Mouse (Mus musculus): Measurements from ENCODE around the gene Zfp57. TPM values are rescaled to one million over a fixed set of nuclear protein-coding genes. Genes with fewer than 3 reads are reported as not detected.

Zfp57 gene
- polyA plus RNA-seq (2012; ENCODE audit: low replicate concordance) = 0.12 and 0.82 TPM in 2 replicates

DNA sequence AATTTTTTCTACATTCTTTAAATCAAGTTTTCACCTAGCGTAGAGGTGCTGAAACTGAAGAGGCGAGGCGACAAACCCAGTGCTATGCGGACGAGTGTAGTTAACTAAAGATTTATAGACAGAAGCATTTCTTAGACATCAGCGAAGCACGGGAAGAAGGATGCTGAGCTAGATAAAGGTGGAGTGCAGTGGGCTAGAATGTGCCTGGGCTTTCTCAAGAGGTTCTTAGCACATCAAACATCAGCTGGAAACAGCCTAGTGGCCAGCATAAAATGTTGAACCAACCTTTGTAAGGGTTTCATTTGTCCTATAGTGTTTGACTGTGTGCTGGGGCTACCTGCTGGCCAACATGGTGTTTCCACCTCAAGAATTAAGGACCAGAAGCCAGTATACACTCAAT lies at the start of gene Zfp57:
Gene Zfp57, plus strand, starts transcription at position 301 of the 400 bp plus-strand sequence.

DNA sequence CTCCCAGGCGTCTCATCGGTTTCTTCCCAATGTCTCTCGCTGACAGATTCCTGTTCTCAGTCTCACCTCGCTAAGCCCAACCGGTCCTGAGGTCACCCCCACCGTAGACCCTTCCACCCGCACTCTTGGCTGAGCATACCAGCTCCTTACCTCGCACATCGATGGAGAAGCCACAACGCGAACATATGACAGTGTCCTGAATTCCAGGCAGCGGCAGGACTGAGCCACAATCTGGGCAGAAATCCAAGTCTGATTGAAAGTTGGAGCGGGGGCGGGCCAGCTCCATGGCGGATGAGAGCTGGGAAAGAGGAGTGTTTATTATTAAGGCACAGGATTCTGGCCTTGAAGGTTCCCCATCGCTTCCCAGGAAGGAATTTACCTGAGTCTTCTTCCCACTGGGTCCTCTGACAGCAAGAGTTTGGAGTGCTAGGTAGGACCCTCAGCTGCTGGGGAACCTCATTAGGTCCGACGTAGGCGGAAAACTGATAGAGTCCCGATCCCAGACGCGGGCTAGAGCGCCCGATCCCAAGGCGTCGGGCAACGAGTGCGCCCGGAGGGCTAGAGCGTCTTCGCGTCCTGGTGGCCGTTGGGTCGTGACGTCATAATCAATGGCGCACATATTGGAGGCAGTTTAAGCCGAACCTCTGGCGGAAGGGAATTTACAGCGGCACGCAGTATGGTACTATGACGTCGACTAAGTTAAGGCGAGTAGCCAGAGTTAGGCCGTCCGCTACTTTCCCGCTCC lies 42.8 kb upstream of the Zfp57 start, which contains the start of the genes Znrd1 and Znrd1as:
Gene Znrd1, minus strand, starts transcription at position 561 of the 745 bp plus-strand sequence.
Gene Znrd1as, plus strand, starts transcription at position 594 of the 745 bp plus-strand sequence.

DNA sequence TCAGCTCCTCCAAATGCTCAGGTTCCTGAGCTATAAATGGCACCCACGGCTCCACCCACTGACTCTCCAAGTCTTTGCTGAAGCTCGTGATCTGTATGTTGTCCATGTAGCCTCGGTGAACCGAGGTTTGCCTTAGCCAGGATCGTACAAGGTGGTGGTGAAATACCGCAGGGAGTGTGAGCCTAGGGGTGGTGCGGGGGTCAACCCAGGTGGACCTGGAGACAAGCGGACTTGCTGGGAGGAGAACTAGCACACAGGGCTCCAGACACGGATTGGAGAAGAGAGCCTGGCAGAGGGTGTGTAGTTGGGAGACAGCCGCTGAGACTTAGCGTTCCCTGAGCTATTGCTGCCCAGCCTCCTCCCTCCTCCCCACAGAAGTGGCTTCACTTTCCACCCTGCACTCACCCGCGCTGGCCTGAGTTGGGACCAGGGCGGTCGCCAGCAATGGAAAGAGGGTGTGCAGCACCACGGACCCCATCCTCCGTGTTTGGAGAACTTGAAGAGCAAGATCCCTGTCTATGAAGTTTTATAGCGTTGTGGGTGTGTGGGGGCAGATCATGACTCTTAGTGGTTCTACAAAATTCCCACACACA lies 19.6 kb upstream of the Zfp57 start, which contains the start of gene 2410137M14Rik:
Gene 2410137M14Rik, minus strand, starts transcription at position 17 of the 593 bp plus-strand sequence.

DNA sequence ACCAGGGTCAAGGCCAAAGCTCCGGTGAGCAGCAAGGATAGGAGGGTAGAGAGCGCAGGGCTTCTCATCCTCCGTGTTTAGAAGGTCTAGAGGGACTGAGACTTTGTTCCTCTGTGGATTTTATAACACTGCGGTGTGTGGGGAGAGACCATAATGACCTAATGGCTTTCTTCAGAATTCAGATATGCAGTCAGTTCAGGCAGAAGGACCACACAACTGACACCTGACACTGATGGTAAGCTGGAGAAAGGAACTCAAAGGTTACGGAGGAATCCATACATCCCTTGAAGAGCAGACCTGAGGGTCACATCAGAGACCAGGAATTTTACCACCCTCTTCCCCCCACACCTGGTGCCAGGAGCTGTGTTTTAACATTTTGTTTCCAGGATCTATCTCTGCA lies 11.5 kb upstream of the Zfp57 start, which contains the start of gene H2-M5:
Gene H2-M5, minus strand, starts transcription at position 101 of the 400 bp plus-strand sequence.

DNA sequence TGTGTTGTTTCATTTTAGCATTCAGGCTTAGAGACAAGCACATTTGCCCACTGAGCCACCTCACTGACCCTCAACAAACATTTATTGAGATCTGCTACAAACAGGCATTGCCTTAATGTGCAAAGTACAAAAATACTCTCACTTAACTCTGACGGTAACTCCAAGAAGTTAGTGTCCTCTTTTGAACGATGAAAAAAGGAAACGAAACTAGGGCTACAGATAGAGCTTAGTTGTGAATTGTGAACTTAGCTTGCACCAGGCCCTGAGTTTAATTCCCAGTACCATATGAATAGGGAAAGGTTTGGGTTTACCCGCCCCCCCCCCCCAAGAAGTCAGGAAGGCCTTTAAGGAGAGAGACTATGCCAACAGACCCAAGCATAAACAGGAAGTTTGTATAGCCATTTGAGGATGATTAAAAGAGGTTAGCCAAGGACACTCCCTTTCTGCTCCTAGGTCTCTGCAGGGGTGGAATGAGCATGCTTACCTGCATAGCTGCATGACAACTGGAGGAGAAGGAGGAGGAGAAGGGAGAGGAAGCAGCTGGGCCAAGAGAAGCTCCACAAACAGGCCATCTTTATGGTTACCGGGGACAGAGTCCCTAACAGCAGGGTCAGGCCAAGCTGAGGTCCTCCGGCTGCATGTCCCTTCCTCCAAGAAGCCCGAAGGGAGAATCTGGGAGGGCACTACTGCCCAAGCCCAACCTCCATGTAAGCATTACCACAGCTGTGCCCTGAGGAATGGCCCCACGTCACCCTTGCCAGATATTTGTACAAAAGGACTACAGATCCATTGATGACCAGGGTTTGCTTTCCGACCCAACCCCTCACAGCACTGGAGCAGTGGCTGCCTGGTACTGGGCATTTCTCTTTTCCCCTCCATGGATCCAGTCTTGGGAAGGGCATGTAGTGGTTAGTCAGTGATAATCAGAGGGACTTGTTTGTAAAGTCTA lies 21.9 kb downstream of the Zfp57 start, which contains the start of gene Mog:
Gene Mog, minus strand, starts transcription at position 771 of the 949 bp plus-strand sequence.

DNA sequence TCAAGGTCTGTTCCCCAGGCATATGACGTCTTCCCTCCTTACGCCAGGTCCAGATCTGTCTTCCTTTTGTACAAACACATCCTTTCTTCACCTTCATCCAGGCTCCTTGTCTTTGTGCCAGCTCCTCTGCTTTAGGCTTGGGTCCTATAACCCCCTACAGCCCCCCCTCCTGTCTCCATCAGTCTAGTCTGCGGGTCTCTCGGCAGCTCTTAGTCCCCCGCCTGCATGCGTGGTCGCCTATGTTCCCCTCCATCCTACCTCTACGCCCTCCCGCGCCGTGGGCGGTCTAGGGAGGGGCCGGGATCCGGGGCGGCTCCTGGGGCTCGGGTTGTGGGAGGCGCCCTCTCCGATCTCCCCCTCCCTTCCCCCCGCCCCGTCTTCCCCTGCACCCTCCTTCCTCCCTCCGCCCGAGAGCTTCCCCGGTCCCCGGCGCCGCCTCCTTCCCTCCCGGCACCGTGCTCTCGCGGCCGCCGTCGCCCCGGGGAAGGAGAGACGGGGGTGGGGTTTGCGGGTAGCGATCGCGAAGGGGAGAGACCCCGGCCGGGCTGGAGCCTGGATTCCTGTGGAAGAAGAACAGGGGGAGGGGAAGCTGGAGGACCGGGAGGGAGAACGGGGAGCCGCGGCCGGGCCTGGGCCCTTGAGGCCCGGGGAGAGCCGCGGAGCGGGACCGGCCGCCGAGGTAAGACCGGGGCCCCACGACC lies 44.8 kb downstream of the Zfp57 start, which contains the start of gene Gabbr1:
Gene Gabbr1, plus strand, starts transcription at position 356 of the 701 bp plus-strand sequence.

Other genes with a start within 250 kb of the Zfp57 start
- not detected in 2 replicates for gene H2-M10.5, start 228.3 kb upstream of the Zfp57 start, polyA plus RNA-seq (2012; ENCODE audit: low replicate concordance)
- not detected in 2 replicates for gene H2-M10.6, start 189.0 kb upstream of the Zfp57 start, polyA plus RNA-seq (2012; ENCODE audit: low replicate concordance)
- 19.6 and 19.7 TPM in 2 replicates for gene Trim26, start 164.0 kb upstream of the Zfp57 start, polyA plus RNA-seq (2012; ENCODE audit: low replicate concordance)
- gene Trim15, start 134.0 kb upstream of the Zfp57 start, polyA plus RNA-seq (2012; ENCODE audit: low replicate concordance) = 0.34 and 0.50 TPM in 2 replicates
- gene Trim10, start 131.6 kb upstream of the Zfp57 start, polyA plus RNA-seq (2012; ENCODE audit: low replicate concordance) = 9.5 and 47.5 TPM in 2 replicates
- not detected in 2 replicates for gene Trim40, start 111.0 kb upstream of the Zfp57 start, polyA plus RNA-seq (2012; ENCODE audit: low replicate concordance)
- gene Trim31, start 103.0 kb upstream of the Zfp57 start, polyA plus RNA-seq (2012; ENCODE audit: low replicate concordance) = not detected in 2 replicates
- 0.11 TPM in 1 of 2 replicates, not detected in the other for gene Rnf39, start 58.2 kb upstream of the Zfp57 start, polyA plus RNA-seq (2012; ENCODE audit: low replicate concordance)
- 87.0 and 326 TPM in 2 replicates for gene Ppp1r11, start 49.4 kb upstream of the Zfp57 start, polyA plus RNA-seq (2012; ENCODE audit: low replicate concordance)
- gene Znrd1, start 42.6 kb upstream of the Zfp57 start, polyA plus RNA-seq (2012; ENCODE audit: low replicate concordance) = 1.0 and 4.8 TPM in 2 replicates
- gene Znrd1as, start 42.6 kb upstream of the Zfp57 start, polyA plus RNA-seq (2012; ENCODE audit: low replicate concordance) = 0.19 TPM in 1 of 2 replicates, not detected in the other
- not detected in 2 replicates for gene 2410137M14Rik, start 19.9 kb upstream of the Zfp57 start, polyA plus RNA-seq (2012; ENCODE audit: low replicate concordance)
- 0.07 TPM in 1 of 2 replicates, not detected in the other for gene H2-M5, start 11.6 kb upstream of the Zfp57 start, polyA plus RNA-seq (2012; ENCODE audit: low replicate concordance)
- gene Mog, start 22.2 kb downstream of the Zfp57 start, polyA plus RNA-seq (2012; ENCODE audit: low replicate concordance) = not detected in 2 replicates
- 15.3 and 37.9 TPM in 2 replicates for gene Gabbr1, start 44.8 kb downstream of the Zfp57 start, polyA plus RNA-seq (2012; ENCODE audit: low replicate concordance)
- gene Olfr90, start 87.3 kb downstream of the Zfp57 start, polyA plus RNA-seq (2012; ENCODE audit: low replicate concordance) = not detected in 2 replicates
- gene Olfr91, start 97.1 kb downstream of the Zfp57 start, polyA plus RNA-seq (2012; ENCODE audit: low replicate concordance) = not detected in 2 replicates
- not detected in 2 replicates for gene Olfr92, start 118.9 kb downstream of the Zfp57 start, polyA plus RNA-seq (2012; ENCODE audit: low replicate concordance)
- gene Olfr93, start 160.3 kb downstream of the Zfp57 start, polyA plus RNA-seq (2012; ENCODE audit: low replicate concordance) = not detected in 2 replicates
- not detected in 2 replicates for gene Ubd, start 192.7 kb downstream of the Zfp57 start, polyA plus RNA-seq (2012; ENCODE audit: low replicate concordance)
- not detected in 2 replicates for gene Olfr94, start 199.8 kb downstream of the Zfp57 start, polyA plus RNA-seq (2012; ENCODE audit: low replicate concordance)
- gene Olfr95, start 212.0 kb downstream of the Zfp57 start, polyA plus RNA-seq (2012; ENCODE audit: low replicate concordance) = not detected in 2 replicates
- not detected in 2 replicates for gene Olfr96, start 219.0 kb downstream of the Zfp57 start, polyA plus RNA-seq (2012; ENCODE audit: low replicate concordance)
- not detected in 2 replicates for gene Olfr97, start 236.2 kb downstream of the Zfp57 start, polyA plus RNA-seq (2012; ENCODE audit: low replicate concordance)

All from leukemia stem cell, adult 10-12 weeks (primary cell).